Mouse (Mus musculus) urinary bladder, postnatal 25 days (tissue): ENCODE results near the gene Amz2.
"Not testable (repeated sequence)": the region's sequence is repeated elsewhere in the genome, so short reads cannot be mapped to it uniquely, and the experiment has no call there.

Experiments used
- DNase-seq: peaks from one replicate; pipeline ENCODE4 v3.0.0; 2022; ENCODE audit warnings: low spot score

The Amz2 gene

GRCm38 (mm10) chr11:109470921-109471861 is 45.4 kb downstream of the Amz2 start:
- DNase-seq, result peak; percentile 12

DNA sequence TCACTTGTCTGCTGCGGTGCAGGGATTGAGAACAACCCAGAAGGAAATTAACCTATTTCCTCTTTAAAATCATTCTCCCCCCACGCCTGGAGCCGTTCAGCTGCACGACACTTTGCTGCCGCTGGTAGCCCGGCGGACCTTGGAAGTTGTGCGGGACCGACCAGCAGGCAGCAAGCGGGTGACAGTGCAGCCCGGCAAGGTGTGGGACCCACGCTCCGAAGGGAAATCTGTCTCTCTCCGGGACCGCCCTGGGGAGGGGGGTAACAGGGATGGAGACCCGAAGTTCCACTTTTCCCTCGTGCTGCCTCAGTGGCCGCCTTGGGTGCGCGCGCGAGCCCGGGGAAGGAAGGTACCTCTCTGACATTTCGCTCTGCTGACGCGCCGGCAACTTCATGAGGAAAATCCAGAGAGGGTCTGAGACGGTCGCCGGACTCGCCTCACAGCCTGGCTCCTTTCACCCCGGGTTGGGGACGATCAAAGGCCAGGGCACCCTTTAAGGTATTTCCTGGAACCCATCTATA is 46.5 kb downstream of the Amz2 start:
- DNase-seq, result peak; percentile 37

GRCm38 (mm10) chr11:109472821-109473170 is 47.0 kb downstream of the Amz2 start:
- DNase-seq, result no peak

DNA sequence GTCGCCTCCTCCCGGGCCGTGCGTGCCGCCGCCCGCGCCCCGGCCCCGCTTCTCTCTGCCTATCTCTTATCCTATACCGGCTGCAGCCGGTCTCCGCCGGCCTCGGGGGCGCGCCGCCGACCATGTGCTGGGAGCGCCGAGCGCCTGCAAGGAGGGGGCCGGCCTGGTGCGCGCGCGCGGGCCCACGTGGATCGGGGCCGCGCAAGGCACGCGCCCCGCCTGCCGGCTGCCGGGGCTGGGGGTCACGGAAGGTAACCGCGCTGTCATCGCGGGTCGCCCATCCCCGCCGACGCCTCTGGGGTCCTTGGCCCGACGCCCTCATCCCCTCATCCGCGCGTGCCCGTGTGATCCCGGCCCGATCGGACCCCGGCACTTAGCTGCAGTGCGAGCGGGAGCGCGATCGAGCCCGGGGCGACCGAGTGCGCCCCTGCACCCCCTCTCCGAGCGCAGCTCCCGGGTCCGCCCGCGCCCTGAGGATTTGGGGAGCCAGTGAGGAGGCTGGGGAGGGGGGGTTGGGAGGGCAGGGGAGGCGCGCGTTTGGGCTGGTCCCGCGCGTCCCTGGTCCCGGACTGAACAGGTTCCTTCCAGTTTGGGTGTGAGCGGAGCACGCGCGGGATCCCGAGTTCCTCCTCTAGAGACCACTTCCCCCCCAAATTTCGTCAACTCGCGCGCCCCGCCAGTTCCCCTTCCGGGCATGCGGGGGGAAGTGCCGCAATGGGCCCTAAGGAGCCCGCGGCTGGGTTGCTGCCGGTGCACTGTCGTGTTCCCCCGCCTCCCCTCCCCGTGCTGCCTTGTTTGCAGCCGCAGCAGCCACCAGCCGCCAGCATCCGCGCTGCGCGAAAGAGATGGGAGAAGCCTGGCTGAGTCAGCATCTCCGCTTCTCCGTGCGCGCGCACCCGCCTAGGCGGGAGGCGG is 47.7 kb downstream of the Amz2 start, which contains the start of the genes Arsg and Slc16a6:
Gene Arsg, plus strand, starts transcription at position 204 of the 915 bp plus-strand sequence.
Gene Slc16a6, minus strand, starts transcription at position 428 of the 915 bp plus-strand sequence.
- DNase-seq, result peak; percentile 65

- no peak for DNase-seq
Observed at GRCm38 (mm10) chr11:109474086-109474742, 48.5 kb downstream of the Amz2 start.

GRCm38 (mm10) chr11:109474836-109475235 is 49.1 kb downstream of the Amz2 start:
- no peak for DNase-seq

GRCm38 (mm10) chr11:109475717-109476116 is 50.0 kb downstream of the Amz2 start:
- no peak for DNase-seq

DNA sequence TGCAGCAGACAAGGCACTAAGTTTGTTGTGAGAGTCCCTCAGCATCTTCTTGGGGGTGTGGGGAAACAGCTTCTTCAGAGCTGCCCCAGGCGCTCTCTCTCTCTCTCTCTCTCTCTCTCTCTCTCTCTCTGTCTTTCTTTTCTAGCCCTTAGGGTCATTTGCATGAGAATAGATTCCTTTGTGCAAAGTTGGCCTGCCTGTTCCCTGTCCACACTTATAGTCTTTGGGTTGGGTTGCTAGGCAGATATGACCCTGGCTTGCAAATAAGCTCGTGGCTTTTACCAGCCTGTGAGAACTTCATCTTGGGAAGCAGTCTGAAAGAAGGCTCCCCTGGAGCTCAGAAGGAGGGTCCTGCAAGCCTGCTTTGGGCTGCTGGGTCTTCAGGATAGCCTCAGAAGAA is 50.5 kb downstream of the Amz2 start:
- no peak for DNase-seq

DNA sequence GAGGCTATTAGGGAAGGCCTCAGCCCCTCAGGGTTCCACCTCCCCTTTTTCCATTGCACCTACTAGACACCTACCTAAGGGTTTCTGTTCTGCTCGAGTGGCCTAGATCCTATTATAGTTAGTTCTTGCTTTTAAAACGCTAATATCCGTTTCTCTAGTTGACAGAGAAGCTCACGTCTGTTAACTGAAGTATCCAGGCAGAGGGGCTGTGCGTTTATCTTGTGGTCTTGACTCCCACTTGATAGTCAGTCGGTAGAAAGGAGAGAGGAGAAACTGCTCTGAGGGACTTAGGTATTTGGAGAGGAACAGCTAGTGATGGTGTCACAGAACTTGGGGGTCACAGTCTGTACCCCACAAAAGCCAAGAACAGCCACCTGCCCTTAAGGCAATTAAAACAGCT is 50.9 kb downstream of the Amz2 start:
- DNase-seq, result no peak

DNA sequence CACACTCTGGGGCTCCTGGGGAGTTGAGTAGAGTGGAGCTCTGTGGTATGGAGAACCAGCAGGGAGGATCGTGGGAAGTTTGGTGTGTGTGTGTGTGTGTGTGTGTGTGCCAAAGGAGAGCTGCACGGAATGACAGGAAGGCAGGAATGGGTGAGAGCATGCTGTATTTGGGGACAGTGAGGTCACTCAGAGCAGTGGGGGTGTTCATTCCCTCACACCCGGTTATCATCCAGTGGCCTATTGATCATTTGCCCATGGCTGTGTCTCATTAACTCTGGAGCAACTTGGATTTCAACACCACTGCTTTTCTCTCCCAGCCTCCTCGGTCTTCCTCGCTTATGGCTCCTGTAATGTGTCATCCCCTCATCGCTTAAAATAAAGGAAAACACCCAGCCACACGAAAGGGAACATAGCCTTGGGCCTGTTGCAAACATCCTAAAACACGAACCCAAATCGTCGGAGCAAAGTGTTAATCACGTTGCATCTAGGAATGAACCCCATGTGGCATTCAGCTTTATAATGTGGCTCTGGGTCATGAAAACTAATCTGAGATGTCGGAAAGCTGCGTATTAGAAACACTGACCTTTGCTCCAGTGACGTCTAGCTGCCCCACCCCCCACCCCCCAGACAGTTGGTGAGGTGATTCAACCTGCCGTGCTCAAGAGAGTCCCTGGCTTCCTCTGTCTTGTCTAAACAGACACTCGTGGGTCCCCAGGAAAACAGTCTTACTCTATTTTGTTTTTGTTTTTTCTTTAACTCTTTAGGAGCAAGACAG is 52.0 kb downstream of the Amz2 start:
- no peak for DNase-seq

DNA sequence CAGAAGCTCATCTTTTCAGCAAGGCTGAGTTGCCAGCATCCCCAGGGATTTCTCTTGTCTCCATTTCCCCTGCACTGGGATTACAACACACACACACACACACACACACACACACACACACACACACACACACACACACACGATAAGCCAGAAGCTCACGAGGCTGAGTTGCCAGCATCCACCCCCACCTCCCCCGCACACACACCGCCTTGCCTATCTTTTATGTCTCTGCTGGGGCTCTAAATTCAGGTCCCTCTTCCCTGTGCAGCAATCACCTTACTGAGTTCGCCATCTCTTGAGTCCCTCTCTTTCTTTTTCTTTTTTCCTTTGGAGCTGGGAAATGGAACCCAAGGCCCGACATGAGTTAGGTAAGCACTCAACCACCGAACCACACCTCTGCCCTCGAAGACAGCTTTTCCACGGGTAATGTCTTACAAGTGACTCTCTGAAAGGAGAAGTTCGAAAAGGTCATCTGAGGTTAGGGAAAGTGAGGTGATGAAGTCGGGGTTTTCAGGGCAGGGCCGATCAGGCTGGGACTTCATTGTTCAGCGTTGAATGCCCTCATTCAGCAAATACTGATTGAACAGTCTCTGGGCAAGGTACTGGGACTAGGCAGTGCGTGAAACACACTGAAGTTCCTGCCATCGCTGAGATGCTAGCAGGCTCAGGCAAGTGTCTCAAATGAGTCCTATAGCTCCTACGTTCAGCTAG is 54.0 kb downstream of the Amz2 start:
- DNase-seq, result no peak

GRCm38 (mm10) chr11:109480440-109480839 is 54.7 kb downstream of the Amz2 start:
- DNase-seq, result no peak

- no peak for DNase-seq
Observed at GRCm38 (mm10) chr11:109485398-109486045, 59.8 kb downstream of the Amz2 start.

GRCm38 (mm10) chr11:109487111-109487510 is 61.4 kb downstream of the Amz2 start:
- DNase-seq, result no peak

DNA sequence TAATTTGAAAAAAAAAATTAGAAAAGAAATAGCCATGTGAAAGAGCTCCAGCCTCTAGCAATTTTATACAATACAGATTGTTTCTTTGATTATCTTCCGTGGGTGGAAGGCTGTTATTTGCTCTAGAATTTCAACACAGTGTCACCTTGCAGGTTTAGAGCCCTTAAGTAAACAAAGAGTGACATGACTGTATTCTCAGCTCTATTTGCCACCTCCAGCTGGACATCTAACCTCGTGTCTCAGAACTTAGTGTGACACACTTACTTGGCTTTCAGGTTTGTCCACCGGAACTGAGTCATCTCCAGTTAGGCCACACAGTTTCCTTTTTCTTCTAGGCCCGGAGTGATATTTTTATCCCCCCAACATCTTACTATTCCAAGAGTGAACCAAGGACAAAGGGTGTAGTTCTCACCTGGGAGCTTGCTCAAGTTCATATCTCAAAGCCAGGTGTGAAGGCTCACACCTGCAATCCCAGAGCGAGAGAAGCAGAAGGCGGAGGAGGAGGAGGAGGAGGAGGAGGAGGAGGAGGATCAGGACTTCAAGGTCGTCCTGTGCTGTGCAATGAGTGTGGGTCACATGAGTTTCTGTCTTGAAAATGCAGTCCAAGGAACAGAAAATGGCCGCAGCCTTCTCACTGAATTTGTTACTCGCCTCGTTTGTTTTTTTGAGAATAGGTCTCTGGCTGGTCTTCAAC is 62.4 kb downstream of the Amz2 start:
- DNase-seq, result peak; percentile 16

DNA sequence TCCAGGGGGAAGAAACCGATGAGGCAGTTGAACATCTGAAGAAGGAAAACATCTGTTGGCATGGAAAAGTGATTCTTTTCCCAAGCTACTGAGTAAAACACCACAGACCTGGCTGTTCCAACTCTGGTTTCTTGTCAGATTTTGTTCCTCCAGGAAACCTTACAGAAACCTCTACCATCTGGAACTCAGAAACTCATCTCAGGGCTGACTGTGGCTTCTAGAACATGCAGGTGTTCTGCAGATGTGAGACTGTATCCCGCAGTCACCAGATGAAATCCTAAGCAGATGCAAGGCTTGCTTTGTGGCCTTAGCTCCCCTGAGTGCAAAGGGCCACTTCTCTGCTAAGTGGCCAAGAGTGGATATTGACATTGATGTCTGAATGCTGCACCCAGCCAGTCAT is 64.0 kb downstream of the Amz2 start:
- no peak for DNase-seq

DNA sequence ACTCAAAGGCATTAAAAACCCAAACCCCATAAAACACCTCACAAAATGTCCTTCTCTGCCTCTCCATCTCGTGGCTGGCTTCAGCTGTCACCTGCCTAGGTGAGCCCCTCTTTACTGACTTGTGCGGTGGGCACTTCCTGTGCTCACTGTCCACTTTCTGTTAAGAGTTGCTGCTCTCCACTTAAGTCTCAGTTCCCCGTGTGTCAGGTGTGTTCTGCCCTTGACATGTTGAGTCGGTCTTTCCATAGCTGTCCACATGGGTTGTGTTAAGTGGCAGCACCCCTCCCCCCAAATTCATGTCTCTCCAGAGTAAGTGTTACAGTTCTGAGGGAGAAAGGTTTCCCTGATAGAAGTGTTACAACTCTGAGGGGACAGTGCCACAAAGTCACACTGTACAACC is 66.1 kb downstream of the Amz2 start:
- no peak for DNase-seq

DNA sequence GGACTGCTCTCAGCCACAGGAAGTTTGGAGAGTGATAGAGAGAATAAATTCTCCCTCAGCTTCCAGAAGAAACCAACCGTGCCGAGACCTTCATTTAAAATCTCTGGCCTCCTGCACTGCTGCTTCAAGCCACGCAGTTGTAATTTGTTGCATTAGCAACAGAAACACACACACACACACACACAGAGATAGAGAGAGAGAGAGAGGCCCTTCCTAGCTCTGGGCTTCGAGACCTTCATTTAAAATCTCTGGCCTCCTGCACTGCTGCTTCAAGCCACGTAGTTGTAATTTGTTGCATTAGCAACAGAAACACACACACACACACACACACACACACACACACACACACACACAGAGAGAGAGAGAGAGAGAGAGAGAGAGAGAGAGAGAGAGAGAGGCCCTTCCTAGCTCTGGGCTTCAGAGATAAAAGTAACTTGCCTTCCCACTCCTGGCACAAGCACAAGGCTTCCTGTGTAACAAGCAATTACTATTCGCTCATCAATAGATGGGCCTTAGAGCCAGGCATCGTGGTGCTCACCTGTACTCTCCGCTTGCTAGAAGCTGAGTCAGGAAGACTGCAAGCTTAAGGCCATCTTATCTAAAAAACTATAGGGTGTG is 67.2 kb downstream of the Amz2 start:
- DNase-seq, result not testable (repeated sequence)
